Mouse (Mus musculus) B cell, adult 2 months (primary cell): Measurements from ENCODE around the gene Pir.

ENCODE experiments used
- DNase-seq, 2 experiments: peaks; one replicate each; pipeline ENCODE4 v3.0.0; 2022

The Pir gene

DNA sequence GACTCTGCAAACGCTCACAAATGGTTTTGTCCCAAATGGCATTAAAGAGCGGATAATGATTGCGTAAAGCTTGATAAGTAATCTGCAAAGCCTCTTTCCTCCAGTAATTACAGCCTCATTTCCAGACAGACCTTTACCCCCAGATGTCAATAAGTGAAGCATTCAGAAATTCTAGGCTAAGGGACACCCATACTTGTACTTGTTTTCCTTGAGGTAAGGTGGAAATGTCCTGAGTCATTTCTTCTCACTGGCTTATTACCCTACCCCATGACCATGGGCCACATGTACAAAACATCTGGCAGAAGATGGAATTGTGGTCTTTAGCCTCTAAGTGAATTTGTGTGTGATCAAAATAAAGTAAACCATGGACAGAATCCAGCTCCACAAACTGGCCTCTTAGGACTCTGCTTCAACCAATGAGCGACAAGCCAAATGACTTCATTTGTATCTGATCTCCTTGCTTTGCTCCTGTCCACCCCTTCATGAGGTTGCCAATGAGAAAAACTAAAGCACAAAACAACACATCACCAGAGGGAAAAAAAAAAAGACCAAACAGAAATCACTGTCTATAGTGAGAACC lies 76.3 kb downstream of the Pir start:
- no peak for DNase-seq

DNA sequence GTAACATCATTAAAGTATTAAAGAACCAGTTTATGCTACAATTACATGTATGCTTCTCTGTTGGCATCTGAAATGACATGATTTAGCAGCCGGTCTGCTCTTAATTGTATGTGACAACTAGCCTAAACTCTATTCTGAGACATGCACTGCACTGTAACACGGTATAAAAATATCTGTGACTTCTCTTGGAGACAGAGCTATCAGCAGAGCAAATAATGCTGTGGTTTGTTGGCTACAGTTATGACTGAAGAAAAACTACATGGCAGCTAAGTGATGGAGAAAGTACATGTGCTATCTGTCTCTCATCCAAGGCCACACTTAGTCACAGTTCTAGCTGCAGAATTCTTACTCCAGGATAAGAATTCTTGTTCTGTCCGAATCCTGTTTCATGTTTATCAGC lies 79.8 kb downstream of the Pir start:
- no peak for DNase-seq

- DNase-seq = no peak
These were observed 96.1 kb downstream of the Pir start for GRCm38 (mm10) chrX:164365153-164365865.

DNA sequence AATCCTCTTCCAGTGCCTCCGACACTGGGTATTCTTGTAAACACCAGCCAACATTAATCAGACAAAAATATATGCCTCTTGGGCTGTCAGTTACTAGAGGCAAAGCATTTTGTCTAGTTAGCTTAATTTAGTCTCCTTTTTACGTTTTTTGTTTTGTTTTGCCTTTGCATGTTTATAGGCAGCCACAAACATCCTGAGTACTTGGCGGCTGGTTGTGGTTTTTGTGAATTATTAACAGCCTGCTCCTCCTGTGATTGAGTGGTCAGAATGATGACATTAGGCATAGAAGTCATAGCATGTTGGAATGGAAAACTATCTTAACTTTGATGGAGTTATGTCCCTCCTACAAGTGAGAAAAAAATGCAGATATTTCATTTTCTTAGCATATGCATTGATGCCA lies 101.4 kb downstream of the Pir start:
- no peak for DNase-seq

GRCm38 (mm10) chrX:164373081-164373480 lies 103.9 kb downstream of the Pir start, which contains the start of gene Vegfd:
TSS of gene Vegfd (plus strand) at chrX:164373378.
- no peak for DNase-seq

- peak in 1 of 2 experiments; percentile 5 for DNase-seq
These were observed 105.4 kb downstream of the Pir start for GRCm38 (mm10) chrX:164374586-164374985.

DNA sequence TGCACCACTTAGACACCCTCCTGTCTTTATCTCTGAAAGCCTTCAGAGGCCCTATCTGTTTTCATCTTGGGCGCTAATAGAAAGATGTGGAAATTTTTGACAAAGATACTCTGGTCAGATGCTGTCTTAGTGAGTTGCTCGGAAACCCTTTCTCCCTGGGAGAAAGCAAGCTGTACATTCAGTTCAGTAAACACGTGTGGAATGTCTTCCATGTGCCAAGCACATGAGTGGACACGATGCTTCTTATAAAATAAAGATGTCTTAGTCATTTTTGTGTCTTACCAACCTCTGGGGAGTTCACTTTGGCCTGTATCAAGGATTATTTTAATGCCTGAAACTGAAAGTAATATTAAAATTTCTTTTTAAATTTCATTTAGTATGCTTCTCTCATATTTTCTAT lies 110.5 kb downstream of the Pir start:
- DNase-seq = no peak

DNA sequence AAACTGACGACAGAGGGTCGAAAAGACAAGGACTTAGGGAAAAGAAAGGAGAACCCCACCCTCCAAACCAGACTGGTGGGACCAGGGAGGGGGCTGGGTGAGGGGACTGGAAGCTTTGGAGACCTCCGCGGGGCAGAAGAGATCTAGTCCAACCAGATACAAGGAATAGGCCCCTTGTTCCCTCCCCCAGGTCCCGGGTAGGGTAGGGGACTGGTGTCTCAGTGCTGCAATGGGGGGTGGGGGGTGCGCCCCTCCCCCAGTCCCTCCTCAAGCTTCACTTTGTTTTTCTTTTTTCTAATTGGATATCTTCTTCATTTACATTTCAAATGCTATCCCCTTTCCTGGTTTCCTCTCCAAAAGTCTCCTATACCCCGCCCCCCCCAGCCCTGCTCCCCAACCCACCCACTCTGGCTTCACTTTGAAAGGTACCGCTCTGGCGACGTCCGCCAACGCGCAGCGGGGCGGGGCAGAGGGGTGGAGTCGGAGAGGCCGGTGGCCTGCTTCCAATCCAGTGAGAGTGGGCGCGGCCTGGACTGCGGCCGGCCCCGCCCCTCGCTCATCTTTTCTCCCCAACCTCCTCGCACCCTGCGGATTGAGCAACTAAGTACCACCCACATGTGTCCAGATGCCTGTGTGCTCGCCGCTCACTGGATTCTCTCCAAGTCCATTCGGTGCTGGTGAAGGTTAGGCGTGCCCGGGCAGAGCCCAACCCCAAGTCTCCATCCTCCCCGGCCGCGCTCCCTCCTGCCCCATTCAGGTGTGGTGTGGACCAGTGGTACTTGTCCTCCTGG lies 112.6 kb downstream of the Pir start:
- DNase-seq = peak; percentile 80 to 82

- DNase-seq = no peak
These were observed 124.9 kb downstream of the Pir start for GRCm38 (mm10) chrX:164394091-164394490.

GRCm38 (mm10) chrX:164398456-164398855 lies 129.3 kb downstream of the Pir start:
- no peak for DNase-seq

GRCm38 (mm10) chrX:164405080-164405649 lies 136.0 kb downstream of the Pir start:
- DNase-seq = no peak

DNA sequence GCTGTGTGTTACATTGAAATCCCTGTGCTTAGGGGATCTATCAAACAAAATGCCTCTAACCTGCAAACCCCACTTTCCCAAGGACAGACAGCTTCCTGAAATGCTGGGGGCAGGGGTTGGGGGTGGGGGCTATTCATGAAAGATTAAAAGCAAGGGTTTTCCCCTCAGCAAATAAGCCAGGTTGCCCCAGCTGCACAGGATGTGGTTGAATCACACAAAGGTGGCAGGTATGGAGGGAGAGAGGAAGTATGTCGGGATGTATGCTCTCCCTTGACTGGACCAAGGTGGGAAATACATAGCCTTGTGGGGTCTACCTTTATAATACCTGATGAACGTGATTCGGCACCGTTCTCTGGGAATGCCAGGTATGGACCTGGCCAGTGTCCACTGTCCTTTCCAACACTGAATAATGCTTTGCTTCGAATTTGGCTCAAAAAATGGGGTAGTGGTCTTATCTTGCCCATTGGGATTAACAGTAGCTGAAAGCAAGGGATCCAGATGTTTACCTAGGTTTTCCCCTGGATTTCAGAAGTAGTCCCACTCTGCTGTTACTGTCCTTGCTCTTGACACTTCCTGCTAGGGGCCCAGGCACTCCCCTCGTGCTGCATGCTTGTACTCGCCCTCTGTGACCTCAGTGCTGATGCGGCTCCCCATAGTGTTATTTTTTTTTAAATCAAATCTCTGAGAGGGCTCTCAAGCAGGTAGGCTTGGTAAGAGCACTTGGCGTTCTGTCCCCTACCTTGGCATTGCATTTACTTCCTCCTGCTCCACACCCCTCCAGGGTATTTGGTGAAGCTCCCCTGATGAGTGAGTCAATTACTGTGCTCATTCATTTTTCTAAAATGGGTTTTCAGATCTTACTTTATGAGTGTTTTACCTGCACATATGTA lies 137.2 kb downstream of the Pir start:
- DNase-seq = no peak

DNA sequence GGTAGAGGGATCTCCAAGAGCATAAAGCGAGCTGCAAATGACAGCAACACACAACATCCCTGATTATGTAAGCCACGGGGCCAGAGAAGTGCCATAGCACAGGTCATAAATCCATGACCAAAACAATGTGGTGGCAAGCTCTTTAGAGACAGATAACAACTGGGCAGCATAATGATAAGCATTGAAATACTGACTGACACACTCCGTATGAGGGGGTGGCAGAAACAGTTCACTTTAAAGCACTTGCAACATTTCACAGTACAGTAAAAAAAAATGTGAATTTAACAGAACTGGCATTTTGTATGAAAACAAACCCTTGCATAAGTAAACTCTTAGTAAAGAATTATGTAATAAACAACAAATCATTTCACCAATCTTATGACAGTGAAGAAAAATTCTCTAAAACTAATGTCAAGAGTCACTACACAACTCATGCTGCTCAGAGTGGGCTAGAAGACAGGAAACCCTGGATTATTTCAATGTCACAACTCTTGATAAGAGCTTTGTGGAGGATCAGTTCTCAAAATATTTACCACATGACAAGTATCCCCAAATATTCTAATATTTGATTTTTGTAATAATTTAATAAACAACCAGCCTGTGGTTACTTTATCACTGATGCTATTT lies 139.2 kb downstream of the Pir start:
- no peak for DNase-seq

DNA sequence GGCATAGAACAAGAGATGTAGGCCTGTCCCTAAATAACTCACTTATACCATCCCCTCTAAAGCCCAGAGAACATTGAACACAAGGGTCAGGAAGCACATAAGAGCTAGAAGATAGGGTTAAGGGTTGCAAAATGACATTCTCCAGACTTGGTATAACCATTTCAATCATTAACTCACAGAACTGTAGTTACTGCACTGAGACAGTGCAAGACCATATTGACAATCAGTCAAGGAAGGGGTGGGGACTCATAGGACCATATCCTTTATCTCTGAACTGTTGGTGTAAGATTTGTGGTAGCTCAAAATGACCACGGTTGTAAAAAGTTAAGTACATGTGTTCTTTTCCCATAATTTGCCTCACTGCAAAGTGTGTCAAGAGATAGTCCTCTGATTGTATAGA lies 141.4 kb downstream of the Pir start:
- DNase-seq = no peak

DNA sequence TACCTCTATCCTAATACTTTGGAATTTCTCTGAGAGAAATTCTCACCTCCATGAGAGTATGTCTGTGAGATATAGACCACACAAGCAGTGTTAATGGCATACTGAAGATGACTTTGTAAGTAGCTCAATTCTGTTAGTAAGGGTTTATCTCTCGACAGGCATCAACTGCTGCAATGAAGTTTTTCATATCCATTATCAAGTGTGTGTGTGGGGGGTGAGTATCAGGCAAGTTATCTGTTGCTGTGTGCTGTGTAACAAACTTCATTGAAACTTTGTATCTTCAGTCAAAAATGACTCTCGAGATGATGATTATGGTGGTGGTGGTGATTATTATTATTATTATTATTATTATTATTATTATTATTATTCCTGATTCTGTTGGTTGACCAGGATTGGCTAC lies 147.6 kb downstream of the Pir start:
- DNase-seq = no peak

GRCm38 (mm10) chrX:164418008-164418407 lies 148.8 kb downstream of the Pir start:
- DNase-seq = no peak

- DNase-seq = peak; percentile 85 to 88
These were observed 150.3 kb downstream of the Pir start, which contains the start of gene Piga for GRCm38 (mm10) chrX:164419471-164419939. TSS of gene Piga (plus strand) at chrX:164419787.

DNA sequence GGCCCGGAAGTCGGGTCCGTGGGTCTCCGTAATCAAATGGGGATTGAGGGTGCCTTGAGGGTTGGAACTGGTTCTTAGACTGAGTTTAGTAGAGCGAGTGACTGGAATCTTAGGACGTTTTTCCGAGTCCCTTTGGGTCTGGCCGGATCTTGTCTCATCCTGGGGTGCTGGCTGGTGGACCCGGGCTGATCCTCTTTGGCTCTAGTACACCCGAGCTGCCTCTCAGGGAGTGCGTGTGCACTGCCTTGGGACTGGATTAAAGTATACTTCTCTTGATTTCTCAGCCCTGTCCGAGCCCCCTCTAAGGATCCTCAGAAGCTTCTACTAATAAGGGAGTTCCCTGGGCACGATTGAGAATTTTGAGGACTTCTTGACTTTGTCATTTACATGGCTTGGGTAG lies 150.8 kb downstream of the Pir start:
- DNase-seq = no peak

DNA sequence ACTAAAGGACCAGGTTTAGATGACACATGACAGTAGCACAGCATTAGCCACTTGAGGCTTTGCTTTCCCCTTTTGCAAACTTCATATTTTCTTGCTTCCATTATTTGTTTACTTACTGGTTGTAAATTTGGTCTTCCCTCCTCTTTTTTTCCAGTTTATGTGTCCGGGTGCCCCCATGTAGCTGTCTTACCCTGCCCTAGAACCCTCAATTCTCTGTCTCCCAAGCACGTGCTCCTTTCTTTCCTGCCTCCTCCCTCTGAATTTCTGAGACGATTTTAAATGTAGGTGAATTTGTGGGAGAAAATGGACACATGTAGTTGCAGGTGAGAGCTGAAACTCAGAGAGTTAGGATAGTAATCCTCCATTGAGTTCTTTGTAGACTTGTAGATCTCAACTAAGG lies 151.3 kb downstream of the Pir start:
- no peak for DNase-seq
